Mouse (Mus musculus) thymus, postnatal 25 days (tissue): ENCODE results near the gene Cyp1b1.

Source experiments
- DNase-seq: peaks from one replicate; pipeline ENCODE4 v3.0.0; 2022

The Cyp1b1 gene

DNA sequence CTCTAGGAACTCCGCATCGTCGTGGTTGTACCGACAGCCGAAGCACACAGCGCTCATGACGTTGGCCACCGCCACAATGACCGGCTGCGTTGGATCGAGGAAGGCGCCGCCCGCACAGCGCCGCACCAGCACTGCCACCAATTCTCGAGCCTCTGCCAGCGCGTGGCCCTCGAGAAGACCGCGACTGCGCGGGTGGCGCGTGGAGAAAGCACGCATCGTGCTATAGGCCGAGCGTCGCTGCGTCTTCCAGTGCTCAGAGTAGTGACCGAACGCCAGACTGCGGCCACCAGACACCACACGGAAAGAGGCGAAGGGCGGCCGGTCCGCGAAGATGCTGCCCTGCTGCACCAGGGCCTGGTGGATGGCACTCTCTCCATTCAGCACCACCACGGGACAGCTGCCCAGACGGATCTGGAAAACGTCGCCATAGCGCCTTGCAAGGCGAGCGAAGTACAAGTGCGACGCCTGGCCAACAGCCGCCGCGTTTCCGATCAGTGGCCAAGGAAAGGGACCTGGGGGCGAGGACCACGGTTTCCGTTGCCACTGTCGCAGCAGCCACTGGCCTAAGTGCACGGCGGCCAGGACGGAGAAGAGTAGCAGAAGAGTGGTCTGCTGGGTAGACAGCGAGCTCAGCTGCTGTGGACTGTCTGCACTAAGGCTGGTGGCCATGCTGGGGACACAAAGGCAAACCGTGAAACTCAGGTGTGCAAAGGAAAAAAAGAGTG, 1.1 kb downstream of the Cyp1b1 start:
- no peak for DNase-seq

DNA sequence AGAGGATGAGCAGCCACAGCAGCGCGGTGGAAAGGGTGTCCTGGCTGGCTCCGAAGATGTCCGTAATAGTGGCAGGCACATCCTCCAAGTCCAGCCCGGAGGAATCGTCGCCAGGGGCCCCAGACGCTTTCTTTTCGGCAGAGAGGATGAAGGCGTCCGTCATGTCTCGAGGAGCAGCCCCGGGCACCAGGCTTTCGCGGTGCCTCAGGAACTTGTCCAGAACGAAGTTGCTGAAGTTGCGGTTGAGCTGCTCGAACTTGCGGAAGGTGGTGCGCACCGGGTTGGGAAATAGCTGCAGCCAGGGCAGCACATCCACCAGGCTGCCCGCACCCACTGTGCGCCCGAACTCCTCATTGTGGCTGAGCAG, 1.6 kb downstream of the Cyp1b1 start:
- DNase-seq = no peak

GRCm38 (mm10) chr17:79712536-79712935, 2.3 kb downstream of the Cyp1b1 start:
- DNase-seq = no peak

GRCm38 (mm10) chr17:79711944-79712343, 2.9 kb downstream of the Cyp1b1 start:
- no peak for DNase-seq

DNA sequence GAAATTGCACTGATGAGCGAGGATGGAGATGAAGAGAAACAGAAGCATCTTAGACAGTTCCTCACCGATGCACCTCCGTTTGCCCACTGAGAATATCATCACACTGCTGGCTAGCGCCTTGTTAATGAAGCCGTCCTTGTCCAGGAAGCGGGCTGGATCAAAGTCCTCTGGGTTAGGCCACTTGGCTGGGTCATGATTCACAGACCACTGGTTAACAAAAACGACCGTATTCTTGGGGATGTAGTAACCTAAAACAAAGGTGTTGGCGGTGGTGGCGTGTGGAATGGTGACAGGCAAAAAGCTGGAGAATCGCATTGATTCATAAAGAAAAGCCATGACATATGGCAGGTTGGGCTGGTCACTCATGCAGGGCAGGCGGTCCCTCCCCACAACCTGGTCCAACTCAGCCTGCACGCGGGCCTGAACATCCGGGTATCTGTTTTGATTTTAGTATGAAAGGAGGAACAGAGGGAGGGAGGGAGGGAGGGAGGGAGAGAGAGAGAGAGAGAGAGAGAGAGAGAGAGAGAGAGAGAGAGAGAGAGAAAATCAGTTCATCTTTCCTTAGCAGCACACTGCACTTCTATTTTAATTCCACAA, 4.5 kb downstream of the Cyp1b1 start:
- no peak for DNase-seq

DNA sequence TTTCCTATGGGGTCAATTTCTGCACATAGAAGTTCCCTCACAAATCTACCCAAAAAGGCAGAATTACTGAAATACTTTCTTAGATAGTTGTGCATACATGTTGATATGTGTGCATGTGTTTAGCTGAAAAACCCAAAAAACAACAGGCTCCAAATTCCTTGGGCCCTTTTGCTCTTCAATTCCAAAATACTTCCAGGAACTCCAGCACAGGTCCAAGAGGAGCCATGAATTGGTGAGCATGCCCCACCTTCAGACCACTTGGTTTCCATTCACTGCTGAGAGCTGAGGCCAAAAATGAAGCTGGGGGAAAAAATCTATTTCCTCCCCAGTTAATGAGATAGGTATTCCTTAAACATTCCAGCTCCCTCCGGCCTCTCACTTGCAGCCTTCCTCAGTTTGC, 5.1 kb downstream of the Cyp1b1 start:
- DNase-seq = no peak

- no peak for DNase-seq
Measured at GRCm38 (mm10) chr17:79708168-79708567, 6.7 kb downstream of the Cyp1b1 start.

GRCm38 (mm10) chr17:79705671-79706455, 9.0 kb downstream of the Cyp1b1 start:
- no peak for DNase-seq

- DNase-seq = no peak
Measured at GRCm38 (mm10) chr17:79700871-79701270, 14.0 kb downstream of the Cyp1b1 start.

DNA sequence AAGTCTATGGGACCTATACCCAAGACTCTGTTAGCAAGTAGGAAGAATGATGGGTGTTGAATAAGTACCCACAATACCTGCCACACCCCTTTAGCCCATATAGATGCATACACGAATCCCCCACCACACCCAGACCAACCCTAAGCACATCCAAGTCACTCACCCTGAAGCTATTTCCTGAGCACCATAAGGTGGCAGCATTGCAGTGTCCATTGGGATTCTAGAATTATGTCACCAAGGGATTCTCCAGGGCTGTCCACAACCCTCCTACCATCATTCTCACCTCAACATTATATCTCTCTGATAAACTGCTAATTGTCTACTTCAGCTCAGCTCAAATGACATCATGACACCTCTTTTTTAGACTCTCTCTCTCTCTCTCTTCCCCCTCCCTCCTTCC, 15.7 kb downstream of the Cyp1b1 start:
- DNase-seq = no peak

GRCm38 (mm10) chr17:79695541-79695940, 19.3 kb downstream of the Cyp1b1 start:
- DNase-seq = no peak

DNA sequence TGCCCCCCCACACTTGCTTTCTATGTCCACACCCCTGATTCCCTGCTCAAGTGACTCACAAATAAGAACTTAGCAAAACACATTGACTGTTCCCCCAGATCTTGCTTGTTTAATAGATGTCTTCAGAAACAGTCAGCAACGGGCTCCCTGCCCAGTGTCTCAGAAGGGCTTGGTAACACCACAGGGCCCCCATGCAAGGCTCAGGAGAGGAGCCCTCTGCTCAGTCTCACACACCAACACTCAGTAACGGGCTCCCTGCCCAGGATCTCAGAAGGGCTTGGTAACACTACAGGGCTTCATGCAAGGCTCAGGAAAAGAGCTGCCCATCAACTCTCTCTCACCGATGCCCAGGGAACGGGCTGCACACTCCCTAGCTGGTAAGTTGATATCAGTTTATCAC, 19.8 kb downstream of the Cyp1b1 start:
- DNase-seq = no peak

DNA sequence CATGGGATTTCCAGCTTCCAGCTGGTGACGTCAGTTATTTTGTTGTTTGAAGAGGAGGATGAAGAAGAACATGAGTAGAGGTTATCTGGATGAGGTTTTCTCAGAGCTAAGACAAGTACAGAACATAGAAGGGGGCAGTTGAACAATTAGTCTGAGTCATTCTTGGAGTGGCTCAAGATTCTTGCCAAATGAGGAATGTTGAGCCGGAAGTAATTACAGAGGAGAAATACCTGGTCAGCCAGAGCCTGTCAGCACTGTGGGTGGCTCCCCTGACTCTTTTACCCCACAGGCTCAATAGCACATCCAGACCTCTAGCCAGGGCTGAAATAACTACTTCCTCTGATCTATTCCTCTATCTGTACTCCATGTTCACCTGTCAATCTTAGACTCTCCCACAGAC, 44.0 kb downstream of the Cyp1b1 start:
- DNase-seq = no peak

GRCm38 (mm10) chr17:79664106-79664417, 50.8 kb downstream of the Cyp1b1 start:
- no peak for DNase-seq

DNA sequence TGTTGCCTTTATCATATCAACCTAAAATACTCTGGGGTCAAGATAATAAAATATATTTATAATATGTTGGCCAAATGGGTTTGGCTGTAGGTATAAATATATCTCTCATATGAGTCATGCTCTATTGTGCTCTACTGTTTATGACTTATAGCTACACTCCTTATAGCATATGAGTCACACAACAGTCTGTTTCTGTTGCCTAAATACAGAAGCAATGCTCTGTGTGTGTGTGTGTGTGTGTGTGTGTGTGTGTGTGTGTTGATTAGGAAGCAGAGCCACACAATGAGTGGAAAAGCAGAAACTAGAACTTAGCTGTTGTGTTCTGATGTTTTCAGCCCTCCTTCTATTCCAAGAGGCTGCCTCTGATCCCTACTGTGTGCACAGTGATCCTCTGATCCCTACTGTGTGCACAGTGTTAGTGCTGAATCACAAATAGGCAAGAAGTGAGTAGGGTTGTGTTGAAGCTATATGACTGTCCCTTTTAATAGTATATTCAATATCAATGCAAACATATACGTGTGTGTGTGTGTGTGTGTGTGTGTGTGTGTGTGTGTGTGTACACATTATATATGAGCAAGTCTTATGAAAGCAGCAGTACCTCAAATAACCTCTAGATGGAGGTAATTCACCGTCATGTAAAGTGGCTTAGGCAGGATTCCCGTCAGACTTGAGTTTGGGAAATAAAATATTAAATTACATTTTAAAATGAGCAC, 51.3 kb downstream of the Cyp1b1 start:
- DNase-seq = no peak

- DNase-seq = no peak
Measured at GRCm38 (mm10) chr17:79661848-79662247, 53.0 kb downstream of the Cyp1b1 start.

DNA sequence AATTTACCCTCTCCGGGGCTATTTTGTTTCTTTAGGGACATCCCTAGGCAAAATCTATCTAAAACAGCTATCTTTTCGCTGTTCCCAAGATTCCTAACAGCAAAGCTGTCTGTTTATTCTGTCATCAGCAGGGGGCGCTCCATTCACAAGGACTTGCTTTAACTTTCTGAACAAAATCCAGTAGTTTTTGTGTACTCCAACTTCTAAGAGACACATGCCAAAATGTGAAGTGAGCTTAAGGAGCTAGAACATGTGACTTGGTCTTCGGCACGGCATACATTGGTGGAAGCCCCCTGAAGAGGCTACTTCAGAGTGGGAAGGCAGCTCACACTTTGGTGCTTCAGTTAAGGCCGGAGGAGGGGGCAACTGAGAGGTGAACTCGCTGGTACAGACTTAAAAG, 53.5 kb downstream of the Cyp1b1 start:
- DNase-seq = peak; percentile 60

DNA sequence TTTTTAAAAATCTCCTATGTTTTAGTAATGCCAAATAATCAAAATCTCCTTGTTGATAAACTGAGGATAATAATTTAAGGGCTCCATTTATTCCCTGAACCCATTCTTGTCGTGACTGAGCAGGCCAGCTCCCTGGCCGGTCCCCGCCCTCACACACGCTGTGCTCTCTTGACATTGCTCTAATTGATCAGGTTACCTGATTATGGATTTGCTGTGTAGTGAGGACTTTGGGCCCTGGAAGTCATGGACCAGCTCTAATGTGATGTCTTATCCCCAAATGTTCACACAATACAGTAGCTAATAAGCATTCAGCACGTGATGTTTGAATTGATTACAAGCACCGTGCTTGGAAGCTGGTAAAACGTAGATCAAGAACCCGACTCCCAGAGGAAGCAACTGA, 56.0 kb downstream of the Cyp1b1 start:
- no peak for DNase-seq

DNA sequence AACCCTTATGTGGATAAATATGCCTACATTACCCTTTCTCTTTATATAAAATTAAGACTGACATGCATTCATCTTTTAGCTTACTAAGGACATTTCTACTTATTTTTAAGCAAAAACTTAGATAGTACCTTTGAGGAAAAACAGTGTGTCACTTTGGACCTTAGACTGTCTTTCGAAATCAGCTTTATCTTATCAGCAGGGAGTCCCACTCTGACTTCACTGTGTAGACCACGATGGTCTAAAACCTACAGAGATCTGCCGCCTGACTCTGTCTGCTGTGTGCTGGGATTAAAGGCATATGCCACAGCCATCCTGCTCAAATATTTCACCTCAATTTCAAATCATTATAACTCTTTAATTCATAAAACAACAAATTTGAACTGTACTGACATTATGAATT, 56.4 kb downstream of the Cyp1b1 start:
- no peak for DNase-seq

- DNase-seq = no peak
Measured at GRCm38 (mm10) chr17:79657785-79658184, 57.1 kb downstream of the Cyp1b1 start.

- no peak for DNase-seq
Measured at GRCm38 (mm10) chr17:79654187-79654586, 60.7 kb downstream of the Cyp1b1 start.

DNA sequence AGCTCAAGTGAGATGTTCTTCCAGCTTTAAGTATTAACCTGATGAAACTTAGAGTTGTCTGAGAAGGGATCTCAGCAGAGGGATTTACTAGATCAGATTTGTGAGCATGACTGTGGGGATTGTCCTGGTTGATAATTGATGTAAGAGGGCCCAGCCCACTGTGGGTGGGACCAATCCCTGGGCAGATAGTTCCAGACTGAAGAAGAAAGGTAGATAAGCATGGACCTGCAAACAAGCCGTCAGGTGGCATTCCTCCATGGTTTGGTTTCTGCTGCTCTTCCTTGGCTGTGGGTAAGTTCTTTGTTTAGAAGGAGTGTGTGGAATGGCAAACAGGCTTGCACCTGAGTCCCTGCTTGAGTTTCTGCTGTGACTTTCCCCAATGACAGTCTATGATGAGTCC, 61.7 kb downstream of the Cyp1b1 start:
- DNase-seq = no peak
